Mouse (Mus musculus) liver, embryonic 14.5 days (tissue): ENCODE data around the gene Gm49394. TPM values are rescaled to one million over a fixed set of nuclear protein-coding genes. Genes with fewer than 3 reads are reported as not detected.

ENCODE experiments used
- ATAC-seq: fragments of 200-750 bp; cut with Nextera tagmentation; 2 replicates; pipeline ENCODE4 v1.8.0; 2017; ENCODE audit warnings: moderate number of reproducible peaks, mild to moderate bottlenecking, moderate library complexity; ENCODE audit not compliant: insufficient read depth
- DNase-seq, 3 experiments: peaks; one replicate each; pipeline ENCODE4 v3.0.0-alpha.2; 2012 to 2013; ENCODE audit warnings: low read depth in 3 of 3, low spot score in 3 of 3
- H3K27ac ChIP-seq: fragments of 300-500 bp; sonication (generic); 2 replicates; pipeline ENCODE4 v1.5.1; 2014; ENCODE audit warnings: moderate library complexity, mild to moderate bottlenecking, control low read depth, inconsistent platforms
- H3K27me3 ChIP-seq: fragments of 300-500 bp; sonication (generic); 2 replicates; pipeline ENCODE4 v1.6.1; 2014; ENCODE audit warnings: mild to moderate bottlenecking, low read length, moderate library complexity; ENCODE audit not compliant: control insufficient read depth, insufficient read depth
- H3K36me3 ChIP-seq: fragments of 300-500 bp; sonication (generic); replicated peaks from 2 replicates; pipeline ENCODE4 v1.6.1; 2014; ENCODE audit warnings: low read depth; ENCODE audit not compliant: control insufficient read depth, insufficient read depth
- H3K4me1 ChIP-seq, 2 experiments: fragments of 200-500 bp in 1 of 2; fragments of 300-500 bp in 1 of 2; sonication (generic) in 1 of 2; replicated peaks; 2 replicates each; pipeline ENCODE4 v1.6.1; 2012 to 2014; ENCODE audit warnings: antibody characterized with exemption in 1 of 2, inconsistent platforms in 1 of 2, low read length in 1 of 2; ENCODE audit not compliant: control insufficient read depth in 2 of 2, insufficient read depth in 2 of 2
- H3K4me2 ChIP-seq: fragments of 300-500 bp; sonication (generic); 2 replicates; pipeline ENCODE4 v1.6.1; 2014; ENCODE audit warnings: low read depth, mild to moderate bottlenecking, control low read depth, moderate library complexity
- H3K4me3 ChIP-seq, 2 experiments: fragments of 200-500 bp in 1 of 2; fragments of 300-500 bp in 1 of 2; sonication (generic) in 1 of 2; 2 replicates each; pipeline ENCODE4 v1.5.1; 2012 to 2014; ENCODE audit warnings: low read depth in 2 of 2, low read length in 2 of 2, mild to moderate bottlenecking in 2 of 2, control low read depth in 1 of 2, inconsistent platforms in 1 of 2, moderate library complexity in 1 of 2; ENCODE audit not compliant: insufficient read depth in 1 of 2
- H3K9ac ChIP-seq: fragments of 300-500 bp; sonication (generic); replicated peaks from 2 replicates; pipeline ENCODE4 v1.6.1; 2014; ENCODE audit warnings: mild to moderate bottlenecking, control low read depth, moderate library complexity
- H3K9me3 ChIP-seq: fragments of 300-500 bp; sonication (generic); 2 replicates; pipeline ENCODE4 v1.6.1; 2016; ENCODE audit warnings: low read length, mixed read lengths; ENCODE audit not compliant: control insufficient read depth
- CTCF ChIP-seq: IDR thresholded peaks from 2 replicates; pipeline ENCODE4 v1.5.1; 2016; ENCODE audit warnings: antibody characterized with exemption, low read depth, control low read depth
- EP300 ChIP-seq: IDR thresholded peaks from 2 replicates; pipeline ENCODE4 v1.6.1; 2016; ENCODE audit warnings: antibody characterized with exemption, low read depth
- WGBS: fragments of 180-500 bp; shearing (Covaris S2); extraction: QIAGEN DNeasy Blood & Tissue Kit; methylation state at CpG from one replicate; pipeline ENCODE4 v1.1.7; 2014; ENCODE audit not compliant: insufficient replicate concordance; 5-methylcytosine and 5-hydroxymethylcytosine counted together
- polyA plus RNA-seq, 2 experiments: library from polyadenylated mRNA; depleted of rRNA in 1 of 2; stranded (reverse) in 1 of 2; unstranded in 1 of 2; fragments of >200 nt; fragmentation: Nextera tagmentation in 1 of 2; extraction: Ambion mirVana in 1 of 2; gene quantifications; 2 replicates each; pipeline versions ENCODE4 v1.2.1 to v1.2.3; 2012 to 2014

The Gm49394 gene
- 0.02 and 0.06 TPM in 2 replicates for polyA plus RNA-seq (2012; rRNA removed)
- not detected in 2 replicates for polyA plus RNA-seq (2014; fragmentation: Nextera tagmentation; extraction: Ambion mirVana)

GRCm38 (mm10) chr7:142669751-142670625 is at the start of gene Gm49394:
Gene Gm49394 (minus strand): TSS chr7:142669942.
- H3K4me1 ChIP-seq, result no peaks in the 10 kb centered on the region
- no peak for DNase-seq
- H3K27ac ChIP-seq, result no peak within 1 kb of the TSS
- 73% methylated on average over 23 of the region's 23 CpGs for WGBS
- no peak within 1 kb of the TSS for H3K9ac ChIP-seq
- TF ChIP-seq EP300 (no peak), CTCF (no peak)
- H3K4me3 ChIP-seq, result no peak within 1 kb of the TSS
- peaks cover 8% of the 10 kb centered on the region for H3K9me3 ChIP-seq
- no peaks in the 10 kb centered on the region for H3K36me3 ChIP-seq
- H3K27me3 ChIP-seq, result peaks cover 6% of the 10 kb centered on the region
- H3K4me2 ChIP-seq, result no peak within 1 kb of the TSS
- ATAC-seq, result no peak

- DNase-seq (peak in 2 of 3 experiments; percentile 17 to 19), ATAC-seq (no peak)
- Histone ChIP-seq H3K27ac (no peak overlapping the region), H3K4me3 (no peak overlapping the region), H3K9me3 (no peaks in the 10 kb centered on the region), H3K9ac (no peak overlapping the region), H3K36me3 (no peaks in the 10 kb centered on the region), H3K27me3 (no peaks in the 10 kb centered on the region), H3K4me1 (no peaks in the 10 kb centered on the region), H3K4me2 (no peak overlapping the region)
- peak; percentile 77 for TF ChIP-seq CTCF
- TF ChIP-seq EP300, result no peak
- 17% methylated on average over 8 of the region's 8 CpGs for WGBS
Measured at GRCm38 (mm10) chr7:142714783-142715498, 45.2 kb upstream of the Gm49394 start.

- no peaks in the 10 kb centered on the region for H3K9me3 ChIP-seq
- ATAC-seq (no peak), DNase-seq (no peak)
- TF ChIP-seq CTCF (no peak), EP300 (no peak)
- H3K4me2 ChIP-seq, result no peak overlapping the region
- H3K9ac ChIP-seq, result no peak overlapping the region
- H3K27me3 ChIP-seq, result no peaks in the 10 kb centered on the region
- H3K4me3 ChIP-seq, result no peak overlapping the region
- H3K4me1 ChIP-seq, result no peaks in the 10 kb centered on the region
- 72% methylated on average over 2 of the region's 2 CpGs for WGBS
- no peaks in the 10 kb centered on the region for H3K36me3 ChIP-seq
- no peak overlapping the region for H3K27ac ChIP-seq
Measured at GRCm38 (mm10) chr7:142706873-142707272, 37.1 kb upstream of the Gm49394 start.

- 49% methylated on average over 5 of the region's 5 CpGs for WGBS
- H3K27me3 ChIP-seq, result no peaks in the 10 kb centered on the region
- no peak overlapping the region for H3K4me3 ChIP-seq
Measured at GRCm38 (mm10) chr7:142699334-142699860, 29.7 kb upstream of the Gm49394 start.

GRCm38 (mm10) chr7:142678611-142679010 is 8.9 kb upstream of the Gm49394 start:
- Histone ChIP-seq H3K4me3 (no peak overlapping the region), H3K9me3 (no peaks in the 10 kb centered on the region), H3K27me3 (no peaks in the 10 kb centered on the region), H3K36me3 (no peaks in the 10 kb centered on the region), H3K4me2 (no peak overlapping the region), H3K4me1 (no peaks in the 10 kb centered on the region), H3K27ac (no peak overlapping the region), H3K9ac (no peak overlapping the region)
- TF ChIP-seq CTCF (no peak), EP300 (no peak)
- DNase-seq (no peak), ATAC-seq (no peak)
- WGBS, result 74% methylated on average over 3 of the region's 3 CpGs

More at GRCm38 (mm10) chr7:142699334-142699860, 29.7 kb upstream of the Gm49394 start:
- DNase-seq (no peak), ATAC-seq (no peak)
- no peak overlapping the region for H3K27ac ChIP-seq
- no peak overlapping the region for H3K9ac ChIP-seq
- H3K9me3 ChIP-seq, result no peaks in the 10 kb centered on the region
- no peaks in the 10 kb centered on the region for H3K4me1 ChIP-seq
- H3K36me3 ChIP-seq, result no peaks in the 10 kb centered on the region
- TF ChIP-seq EP300 (no peak), CTCF (no peak)
- no peak overlapping the region for H3K4me2 ChIP-seq
